Mouse (Mus musculus): ENCODE measurements around the gene Afap1. TPM values are rescaled to one million over a fixed set of nuclear protein-coding genes. Genes with fewer than 3 reads are reported as not detected.

The Afap1 gene
- total and polyA plus RNA-seq, 3 experiments: 11.5 to 20.6 (median 18.7) TPM

GRCm38 (mm10) chr5:35869973-35870372 is 23.1 kb upstream of the Afap1 start:
- intact Hi-C loops (cut with DNase I): loop anchor here (1.0 kb wide), 1 partner anchor 102 kb away; no protein-coding TSS in a partner anchor

GRCm38 (mm10) chr5:35870408-35871012 is 22.6 kb upstream of the Afap1 start:
- DNase-seq: peak; percentile 69 to 70
- H3K4me3 ChIP-seq: no peak overlapping the region
- no peak overlapping the region for H3K27ac ChIP-seq
- H3K4me1 ChIP-seq (ENCODE audit: control insufficient read depth, insufficient read depth, low read length): no peaks in the 10 kb centered on the region
- H3K9ac ChIP-seq (ENCODE audit: low read depth, low read length): no peak overlapping the region
- intact Hi-C loops (cut with DNase I): loop anchor here (1.0 kb wide), 1 partner anchor 102 kb away; no protein-coding TSS in a partner anchor
- H3K27me3 ChIP-seq (ENCODE audit: control insufficient read depth, insufficient read depth, low read length): no peaks in the 10 kb centered on the region
- 60% methylated on average over 8 of the region's 8 CpGs for WGBS
- no peaks in the 10 kb centered on the region for H3K79me2 ChIP-seq (replicated peaks; ENCODE audit: control insufficient read depth, insufficient read depth, low read length)
- H3K36me3 ChIP-seq (ENCODE audit: control insufficient read depth, insufficient read depth, low read length): no peaks in the 10 kb centered on the region
- peak; percentile 73; the same call in 1 of the 2 replicates for TF ChIP-seq EP300 (IDR thresholded peaks at IDR 0.05; ENCODE audit: insufficient read depth, low read depth, low read length)
- TF ChIP-seq POLR2A (IDR thresholded peaks at IDR 0.05; ENCODE audit: insufficient read depth, low read depth, low read length): no peak
- peak; percentile 94 for TF ChIP-seq CTCF (IDR thresholded peaks at IDR 0.05)

More at GRCm38 (mm10) chr5:35869973-35870372, 23.1 kb upstream of the Afap1 start:
- no peak for TF ChIP-seq POLR2A (IDR thresholded peaks at IDR 0.05; ENCODE audit: insufficient read depth, low read depth, low read length)
- no peak for TF ChIP-seq EP300 (IDR thresholded peaks at IDR 0.05; ENCODE audit: insufficient read depth, low read depth, low read length)
- TF ChIP-seq CTCF (IDR thresholded peaks at IDR 0.05): no peak
- H3K27ac ChIP-seq: no peak overlapping the region
- H3K4me3 ChIP-seq: no peak overlapping the region
- no peaks in the 10 kb centered on the region for H3K4me1 ChIP-seq (ENCODE audit: control insufficient read depth, insufficient read depth, low read length)
- H3K36me3 ChIP-seq (ENCODE audit: control insufficient read depth, insufficient read depth, low read length): no peaks in the 10 kb centered on the region
- no peak for DNase-seq
- H3K9ac ChIP-seq (ENCODE audit: low read depth, low read length): no peak overlapping the region
- no peaks in the 10 kb centered on the region for H3K27me3 ChIP-seq (ENCODE audit: control insufficient read depth, insufficient read depth, low read length)
- 72% methylated on average over 4 of the region's 4 CpGs for WGBS
- no peaks in the 10 kb centered on the region for H3K79me2 ChIP-seq (replicated peaks; ENCODE audit: control insufficient read depth, insufficient read depth, low read length)

GRCm38 (mm10) chr5:35873382-35873781 is 19.7 kb upstream of the Afap1 start:
- Histone ChIP-seq H3K9ac (ENCODE audit: low read depth, low read length) (no peak overlapping the region), H3K27ac (no peak overlapping the region), H3K27me3 (ENCODE audit: control insufficient read depth, insufficient read depth, low read length) (no peaks in the 10 kb centered on the region), H3K4me3 (no peak overlapping the region), H3K79me2 (replicated peaks; ENCODE audit: control insufficient read depth, insufficient read depth, low read length) (no peaks in the 10 kb centered on the region), H3K4me1 (ENCODE audit: control insufficient read depth, insufficient read depth, low read length) (peaks cover 2% of the 10 kb centered on the region; the same call in 1 of the 2 replicates), H3K36me3 (ENCODE audit: control insufficient read depth, insufficient read depth, low read length) (no peaks in the 10 kb centered on the region)
- 34% methylated on average over 4 of the region's 4 CpGs for WGBS
- TF ChIP-seq CTCF (IDR thresholded peaks at IDR 0.05) (no peak), EP300 (IDR thresholded peaks at IDR 0.05; ENCODE audit: insufficient read depth, low read depth, low read length) (no peak), POLR2A (IDR thresholded peaks at IDR 0.05; ENCODE audit: insufficient read depth, low read depth, low read length) (no peak)
- intact Hi-C loops (cut with DNase I): no loop called here
- no peak for DNase-seq

GRCm38 (mm10) chr5:35876236-35876635 is 16.9 kb upstream of the Afap1 start:
- H3K27ac ChIP-seq: no peak overlapping the region
- WGBS: 92% methylated on average over 5 of the region's 5 CpGs
- TF ChIP-seq CTCF (IDR thresholded peaks at IDR 0.05) (no peak), POLR2A (IDR thresholded peaks at IDR 0.05; ENCODE audit: insufficient read depth, low read depth, low read length) (no peak), EP300 (IDR thresholded peaks at IDR 0.05; ENCODE audit: insufficient read depth, low read depth, low read length) (no peak)
- no peaks in the 10 kb centered on the region for H3K27me3 ChIP-seq (ENCODE audit: control insufficient read depth, insufficient read depth, low read length)
- DNase-seq: no peak
- H3K9ac ChIP-seq (ENCODE audit: low read depth, low read length): no peak overlapping the region
- H3K36me3 ChIP-seq (ENCODE audit: control insufficient read depth, insufficient read depth, low read length): no peaks in the 10 kb centered on the region
- intact Hi-C loops (cut with DNase I): no loop called here
- H3K4me3 ChIP-seq: no peak overlapping the region
- H3K4me1 ChIP-seq (ENCODE audit: control insufficient read depth, insufficient read depth, low read length): peaks cover 2% of the 10 kb centered on the region; the same call in 1 of the 2 replicates
- H3K79me2 ChIP-seq (replicated peaks; ENCODE audit: control insufficient read depth, insufficient read depth, low read length): no peaks in the 10 kb centered on the region

- no peaks in the 10 kb centered on the region for H3K79me2 ChIP-seq (replicated peaks; ENCODE audit: control insufficient read depth, insufficient read depth, low read length)
- intact Hi-C loops (cut with DNase I): no loop called here
- no peak overlapping the region for H3K27ac ChIP-seq
- H3K36me3 ChIP-seq (ENCODE audit: control insufficient read depth, insufficient read depth, low read length): no peaks in the 10 kb centered on the region
- WGBS: 82% methylated on average over 8 of the region's 8 CpGs
- TF ChIP-seq CTCF (IDR thresholded peaks at IDR 0.05) (no peak), POLR2A (IDR thresholded peaks at IDR 0.05; ENCODE audit: insufficient read depth, low read depth, low read length) (no peak)
- no peak overlapping the region for H3K4me3 ChIP-seq
- H3K9ac ChIP-seq (ENCODE audit: low read depth, low read length): no peak overlapping the region
- no peak for DNase-seq
- H3K4me1 ChIP-seq (ENCODE audit: control insufficient read depth, insufficient read depth, low read length): peaks cover 2% of the 10 kb centered on the region; the same call in 1 of the 2 replicates
- no peaks in the 10 kb centered on the region for H3K27me3 ChIP-seq (ENCODE audit: control insufficient read depth, insufficient read depth, low read length)
Measured at GRCm38 (mm10) chr5:35879199-35879598, 13.9 kb upstream of the Afap1 start.

GRCm38 (mm10) chr5:35882391-35882790 is 10.7 kb upstream of the Afap1 start:
- Histone ChIP-seq H3K27ac (no peak overlapping the region), H3K79me2 (replicated peaks; ENCODE audit: control insufficient read depth, insufficient read depth, low read length) (no peaks in the 10 kb centered on the region)
- intact Hi-C loops (cut with DNase I): no loop called here

More at GRCm38 (mm10) chr5:35882391-35882790, 10.7 kb upstream of the Afap1 start:
- no peaks in the 10 kb centered on the region for H3K27me3 ChIP-seq (ENCODE audit: control insufficient read depth, insufficient read depth, low read length)
- no peaks in the 10 kb centered on the region for H3K36me3 ChIP-seq (ENCODE audit: control insufficient read depth, insufficient read depth, low read length)
- WGBS: 59% methylated on average over 9 of the region's 9 CpGs
- H3K9ac ChIP-seq (ENCODE audit: low read depth, low read length): no peak overlapping the region
- H3K4me3 ChIP-seq: no peak overlapping the region
- H3K4me1 ChIP-seq (ENCODE audit: control insufficient read depth, insufficient read depth, low read length): peaks cover 2% of the 10 kb centered on the region; the same call in 1 of the 2 replicates
- no peak for TF ChIP-seq CTCF (IDR thresholded peaks at IDR 0.05)
- TF ChIP-seq POLR2A (IDR thresholded peaks at IDR 0.05; ENCODE audit: insufficient read depth, low read depth, low read length): no peak
- no peak for TF ChIP-seq EP300 (IDR thresholded peaks at IDR 0.05; ENCODE audit: insufficient read depth, low read depth, low read length)
- no peak for DNase-seq

All from heart, adult 2 months (tissue).